Mouse (Mus musculus) embryonic fibroblast, embryonic 13.5 days (primary cell): ENCODE data around the gene Slamf1.

ENCODE experiments used
- CTCF ChIP-seq: IDR thresholded peaks from 2 replicates; pipeline ENCODE4 v1.5.1; 2011; ENCODE audit warnings: mild to moderate bottlenecking, control low read depth, low read length, moderate library complexity, borderline replicate concordance; ENCODE audit not compliant: insufficient read depth
- POLR2A ChIP-seq: IDR thresholded peaks from 2 replicates; pipeline ENCODE4 v1.6.1; 2011; ENCODE audit warnings: low read depth, mild to moderate bottlenecking, control low read depth, low read length, moderate library complexity

- TF ChIP-seq POLR2A (no peak), CTCF (no peak)
These were observed 50.1 kb downstream of the Slamf1 start for GRCm38 (mm10) chr1:171816991-171817390.
